Mouse (Mus musculus) heart, postnatal 25 days (tissue): Measurements from ENCODE around the gene Olfm1. TPM values are rescaled to one million over a fixed set of nuclear protein-coding genes. Genes with fewer than 3 reads are reported as not detected.

Source experiments
- DNase-seq: peaks from one replicate; pipeline ENCODE4 v3.0.0; 2022; ENCODE audit warnings: low spot score
- intact Hi-C: fragments of 180-260 bp; cut with DNase I; formaldehyde crosslinking; loops from one replicate; pipeline ENCODE4 v1.15.1; 2025
- total RNA-seq, 2 experiments: library from RNA; stranded (reverse); gene quantifications; 2 replicates each; pipeline ENCODE4 v1.2.3; 2021

Gene Olfm1
- total RNA-seq: 10 to 100 TPM in 1 of 2 experiments, 1 to 10 TPM in 1; 9.3 to 10.3 TPM

- peak; percentile 51 for DNase-seq
- intact Hi-C loops: no loop called here
Measured at GRCm38 (mm10) chr2:28192821-28193689, at the start of gene Olfm1. Gene Olfm1 (plus strand): TSS chr2:28192992.

GRCm38 (mm10) chr2:28143417-28144045 lies 49.3 kb upstream of the Olfm1 start:
- no peak for DNase-seq
- intact Hi-C loops: no loop called here

- intact Hi-C loops: no loop called here
Measured at GRCm38 (mm10) chr2:28145702-28146101, 47.1 kb upstream of the Olfm1 start.

GRCm38 (mm10) chr2:28146152-28146551 lies 46.6 kb upstream of the Olfm1 start:
- no peak for DNase-seq
- intact Hi-C loops: no loop called here

More at GRCm38 (mm10) chr2:28145702-28146101, 47.1 kb upstream of the Olfm1 start:
- no peak for DNase-seq

- intact Hi-C loops: no loop called here
- DNase-seq: no peak
Measured at GRCm38 (mm10) chr2:28146685-28147084, 46.1 kb upstream of the Olfm1 start.

- DNase-seq: no peak
- intact Hi-C loops: no loop called here
Measured at GRCm38 (mm10) chr2:28147248-28147794, 45.5 kb upstream of the Olfm1 start.

- intact Hi-C loops: no loop called here
- no peak for DNase-seq
Measured at GRCm38 (mm10) chr2:28149688-28150087, 43.1 kb upstream of the Olfm1 start.

- intact Hi-C loops: no loop called here
- DNase-seq: no peak
Measured at GRCm38 (mm10) chr2:28160568-28160967, 32.2 kb upstream of the Olfm1 start.

GRCm38 (mm10) chr2:28165570-28165969 lies 27.2 kb upstream of the Olfm1 start:
- intact Hi-C loops: no loop called here
- no peak for DNase-seq

- intact Hi-C loops: no loop called here
- no peak for DNase-seq
Measured at GRCm38 (mm10) chr2:28169336-28169735, 23.5 kb upstream of the Olfm1 start.

- no peak for DNase-seq
- intact Hi-C loops: no loop called here
Measured at GRCm38 (mm10) chr2:28171962-28172361, 20.8 kb upstream of the Olfm1 start.

- no peak for DNase-seq
- intact Hi-C loops: no loop called here
Measured at GRCm38 (mm10) chr2:28173225-28174141, 19.3 kb upstream of the Olfm1 start.

GRCm38 (mm10) chr2:28174441-28174840 lies 18.4 kb upstream of the Olfm1 start:
- no peak for DNase-seq
- intact Hi-C loops: no loop called here

GRCm38 (mm10) chr2:28178600-28178999 lies 14.2 kb upstream of the Olfm1 start:
- no peak for DNase-seq
- intact Hi-C loops: no loop called here

- no peak for DNase-seq
- intact Hi-C loops: no loop called here
Measured at GRCm38 (mm10) chr2:28180053-28180452, 12.7 kb upstream of the Olfm1 start.

GRCm38 (mm10) chr2:28188398-28188944 lies 4.3 kb upstream of the Olfm1 start:
- intact Hi-C loops: no loop called here
- DNase-seq: no peak

GRCm38 (mm10) chr2:28193690-28194087 lies 897 bp downstream of the Olfm1 start:
- DNase-seq: no peak
- intact Hi-C loops: no loop called here

- intact Hi-C loops: no loop called here
- no peak for DNase-seq
Measured at GRCm38 (mm10) chr2:28194962-28195617, 2.3 kb downstream of the Olfm1 start.

GRCm38 (mm10) chr2:28195726-28196125 lies 2.9 kb downstream of the Olfm1 start:
- DNase-seq: no peak
- intact Hi-C loops: no loop called here
